Mouse (Mus musculus): Measurements from ENCODE around the gene Cst7.

Gene Cst7

GRCm38 (mm10) chr2:150624926-150625325, 54.7 kb downstream of the Cst7 start:
- no peak for DNase-seq (ENCODE audit: low read depth, low spot score)

DNA sequence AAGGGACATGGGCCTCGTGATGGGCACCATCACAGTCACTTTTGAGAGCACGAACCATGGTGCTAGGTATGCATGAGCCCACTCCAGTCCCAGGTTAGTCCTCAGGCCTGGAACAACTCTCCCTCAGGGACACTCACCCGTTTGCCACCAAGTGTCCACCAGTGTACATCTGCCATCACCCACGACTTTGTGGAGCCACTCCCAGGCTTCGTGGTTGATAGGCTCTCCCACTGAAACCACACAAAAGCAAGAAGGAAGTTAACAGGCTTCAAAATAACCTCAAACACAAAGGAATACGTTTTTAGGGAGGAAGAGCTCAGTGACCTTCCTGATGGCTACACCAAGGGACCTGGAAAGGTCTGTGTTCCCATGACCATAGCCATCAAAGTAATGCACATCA, 56.9 kb downstream of the Cst7 start:
- DNase-seq (ENCODE audit: low read depth, low spot score) = no peak
